Mouse (Mus musculus) stomach, postnatal 0 days (tissue): ENCODE results near the gene Card10. TPM values are rescaled to one million over a fixed set of nuclear protein-coding genes. Genes with fewer than 3 reads are reported as not detected.
A peak's percentile ranks its signal among the peaks of the same experiment; 100 is the strongest.

ENCODE experiments used
- ATAC-seq: fragments of 200-750 bp; cut with Nextera tagmentation; 2 replicates; pipeline ENCODE4 v1.8.0; 2017; ENCODE audit not compliant: low FRiP score, low TSS enrichment
- DNase-seq: peaks from one replicate; pipeline ENCODE4 v3.0.0-alpha.2; 2016; ENCODE audit warnings: low spot score
- H3K27ac ChIP-seq: fragments of 300-500 bp; sonication (generic); replicated peaks from 2 replicates; pipeline ENCODE4 v1.5.1; 2014; ENCODE audit warnings: mild to moderate bottlenecking, control low read depth
- H3K27me3 ChIP-seq: fragments of 300-500 bp; sonication (generic); 2 replicates; pipeline ENCODE4 v1.6.1; 2014; ENCODE audit warnings: low read length; ENCODE audit not compliant: control insufficient read depth, insufficient read depth
- H3K36me3 ChIP-seq: fragments of 300-500 bp; sonication (generic); 2 replicates; pipeline ENCODE4 v1.6.1; 2014; ENCODE audit warnings: low read length, mixed read lengths; ENCODE audit not compliant: control insufficient read depth, insufficient read depth
- H3K4me1 ChIP-seq: fragments of 300-500 bp; sonication (generic); replicated peaks from 2 replicates; pipeline ENCODE4 v1.6.1; 2014; ENCODE audit warnings: antibody characterized with exemption; ENCODE audit not compliant: control insufficient read depth, insufficient read depth
- H3K4me2 ChIP-seq: fragments of 300-500 bp; sonication (generic); replicated peaks from 2 replicates; pipeline ENCODE4 v1.6.1; 2014; ENCODE audit warnings: low read depth, mild to moderate bottlenecking, control low read depth, moderate library complexity
- H3K4me3 ChIP-seq: fragments of 300-500 bp; sonication (generic); 2 replicates; pipeline ENCODE4 v1.5.1; 2014; ENCODE audit warnings: low read depth, low read length, control low read depth
- H3K9ac ChIP-seq: fragments of 300-500 bp; sonication (generic); 2 replicates; pipeline ENCODE4 v1.6.1; 2014; ENCODE audit warnings: mild to moderate bottlenecking, low read length, control low read depth, mixed read lengths
- H3K9me3 ChIP-seq: fragments of 300-500 bp; sonication (generic); 2 replicates; pipeline ENCODE4 v1.6.1; 2016; ENCODE audit warnings: low read length; ENCODE audit not compliant: control insufficient read depth
- CTCF ChIP-seq: IDR thresholded peaks from 2 replicates; pipeline ENCODE4 v1.5.1; 2016; ENCODE audit warnings: antibody characterized with exemption, low read depth, mild to moderate bottlenecking, moderate library complexity
- EP300 ChIP-seq: optimal IDR thresholded peaks from 2 replicates; pipeline ENCODE3; 2016; ENCODE audit warnings: antibody characterized with exemption
- WGBS: fragments of 180-500 bp; shearing (Covaris S2); extraction: QIAGEN DNeasy Blood & Tissue Kit; methylation state at CpG from one replicate; pipeline ENCODE4 v1.1.7; 2014; 5-methylcytosine and 5-hydroxymethylcytosine counted together
- polyA plus RNA-seq: library from polyadenylated mRNA; unstranded; fragments of >200 nt; fragmentation: Nextera tagmentation; extraction: Ambion mirVana; gene quantifications from 2 replicates; pipeline ENCODE4 v1.2.1, GENCODE M21; 2015

Gene Card10
- polyA plus RNA-seq, 1 experiment from 2014 or later: 2.4 TPM

GRCm38 (mm10) chr15:78843581-78844469, 41.0 kb upstream of the Card10 start:
- Histone ChIP-seq H3K27me3 (no peaks in the 10 kb centered on the region), H3K4me3 (peak overlapping the region; percentile 77), H3K36me3 (peaks cover 4% of the 10 kb centered on the region; the same call in 1 of the 2 replicates), H3K9me3 (no peaks in the 10 kb centered on the region), H3K4me2 (peak overlapping the region; percentile 81), H3K4me1 (peaks cover 15% of the 10 kb centered on the region), H3K27ac (peak overlapping the region; percentile 98), H3K9ac (peak overlapping the region; percentile 95)
- ATAC-seq: no peak
- 27% methylated on average over 21 of the region's 21 CpGs for WGBS
- TF ChIP-seq EP300 (no peak), CTCF (peak; percentile 50)
- peak; percentile 79 for DNase-seq

- DNase-seq (peak; percentile 82), ATAC-seq (peak; percentile 72)
- TF ChIP-seq CTCF: peak; percentile 31; the same call in 1 of the 2 replicates
- no peak for TF ChIP-seq EP300
- no peaks in the 10 kb centered on the region for H3K9me3 ChIP-seq
- no peaks in the 10 kb centered on the region for H3K27me3 ChIP-seq
- under 1% methylated on average over 79 of the region's 86 CpGs for WGBS
- H3K9ac ChIP-seq: peak within 1 kb of the TSS; percentile 95
- H3K4me3 ChIP-seq: peak within 1 kb of the TSS; percentile 77
- H3K36me3 ChIP-seq: peaks cover 3% of the 10 kb centered on the region; the same call in 1 of the 2 replicates
- H3K4me2 ChIP-seq: peak within 1 kb of the TSS; percentile 81
- peak within 1 kb of the TSS; percentile 98 for H3K27ac ChIP-seq
- peaks cover 15% of the 10 kb centered on the region for H3K4me1 ChIP-seq
These were observed 39.7 kb upstream of the Card10 start, which contains the start of gene Cdc42ep1 for GRCm38 (mm10) chr15:78842371-78843163. Gene Cdc42ep1 (plus strand): TSS chr15:78842624.

- DNase-seq: no peak
- Histone ChIP-seq H3K27me3 (no peaks in the 10 kb centered on the region), H3K9ac (no peak overlapping the region), H3K4me3 (no peak overlapping the region), H3K9me3 (no peaks in the 10 kb centered on the region), H3K27ac (peak overlapping the region; percentile 61), H3K4me2 (peak overlapping the region; percentile 81; the same call in 1 of the 2 replicates), H3K36me3 (no peaks in the 10 kb centered on the region), H3K4me1 (peaks cover 15% of the 10 kb centered on the region)
- WGBS: 61% methylated on average over 6 of the region's 6 CpGs
- no peak for ATAC-seq
- TF ChIP-seq EP300: no peak
- no peak for TF ChIP-seq CTCF
These were observed 38.4 kb upstream of the Card10 start for GRCm38 (mm10) chr15:78841161-78841790.

GRCm38 (mm10) chr15:78840751-78841150, 37.9 kb upstream of the Card10 start:
- no peaks in the 10 kb centered on the region for H3K9me3 ChIP-seq
- H3K36me3 ChIP-seq: no peaks in the 10 kb centered on the region
- no peak overlapping the region for H3K4me3 ChIP-seq
- TF ChIP-seq CTCF (no peak), EP300 (no peak)
- no peak for DNase-seq
- no peak overlapping the region for H3K9ac ChIP-seq
- no peak for ATAC-seq
- WGBS: 66% methylated on average over 11 of the region's 11 CpGs
- H3K27ac ChIP-seq: peak overlapping the region; percentile 61
- peaks cover 14% of the 10 kb centered on the region for H3K4me1 ChIP-seq
- H3K27me3 ChIP-seq: no peaks in the 10 kb centered on the region
- no peak overlapping the region for H3K4me2 ChIP-seq

GRCm38 (mm10) chr15:78840241-78840640, 37.4 kb upstream of the Card10 start:
- H3K9ac ChIP-seq: no peak overlapping the region
- H3K4me3 ChIP-seq: no peak overlapping the region
- DNase-seq (no peak), ATAC-seq (peak; percentile 18; the same call in 1 of the 2 replicates)
- TF ChIP-seq CTCF (no peak), EP300 (no peak)
- peaks cover 9% of the 10 kb centered on the region for H3K4me1 ChIP-seq
- peak overlapping the region; percentile 61 for H3K27ac ChIP-seq
- H3K4me2 ChIP-seq: no peak overlapping the region
- H3K27me3 ChIP-seq: no peaks in the 10 kb centered on the region
- no peaks in the 10 kb centered on the region for H3K36me3 ChIP-seq
- WGBS: 42% methylated on average over 3 of the region's 3 CpGs
- H3K9me3 ChIP-seq: no peaks in the 10 kb centered on the region
